Mouse (Mus musculus): Measurements from ENCODE around the gene Igfl3. TPM values are rescaled to one million over a fixed set of nuclear protein-coding genes. Genes with fewer than 3 reads are reported as not detected.

The Igfl3 gene
- polyA plus RNA-seq (2021; fragmentation: Nextera tagmentation), result not detected in 2 replicates
- long read RNA-seq, experiment 1, result 0 reads
- long read RNA-seq, experiment 2, result 0 reads

GRCm38 (mm10) chr7:18176194-18176593 is at the start of gene Igfl3:
Gene Igfl3 (plus strand): TSS chr7:18176494.

Other genes with a start within 250 kb of the Igfl3 start
- gene Ceacam11, start 204.4 kb upstream of the Igfl3 start, polyA plus RNA-seq (2021; fragmentation: Nextera tagmentation), result not detected in 2 replicates
- not detected in 2 replicates for gene Ceacam13, start 166.6 kb upstream of the Igfl3 start, polyA plus RNA-seq (2021; fragmentation: Nextera tagmentation)
- not detected in 2 replicates for gene Ceacam12, start 110.6 kb upstream of the Igfl3 start, polyA plus RNA-seq (2021; fragmentation: Nextera tagmentation)
- not detected in 2 replicates for gene Mill1, start 68.9 kb downstream of the Igfl3 start, polyA plus RNA-seq (2021; fragmentation: Nextera tagmentation)
- not detected in 2 replicates for gene Psg18, start 178.5 kb downstream of the Igfl3 start, polyA plus RNA-seq (2021; fragmentation: Nextera tagmentation)

Measured in layer of hippocampus, adult 6 months (tissue).